In genomic region chr4:134543261-134543660, GRCm38 (mm10) we compare ENCODE assay signal across 8 mouse cellular contexts. TPM values are rescaled to one million over a fixed set of nuclear protein-coding genes. Genes with fewer than 3 reads are reported as not detected.
DNase-seq lines count a peak whose midpoint lies in the region; ATAC-seq and TF ChIP-seq lines count a peak whose summit lies in the region.

No protein-coding gene starts in this region.

- no peaks in the 10 kb centered on the region for H3K36me3 ChIP-seq in CH12.LX (replicated peaks in 1 of 2; ENCODE audit: control insufficient read depth in 1 of 2, insufficient read depth in 1 of 2, low read length in 1 of 2)
- H3K36me3 ChIP-seq in forebrain, embryonic 12.5 days (replicated peaks): peaks cover 85% of the 10 kb centered on the region
- peaks cover 51% of the 10 kb centered on the region for H3K36me3 ChIP-seq in heart, postnatal 0 days (replicated peaks; ENCODE audit: control insufficient read depth, insufficient read depth, low read length)
- H3K36me3 ChIP-seq in liver, embryonic 15.5 days (replicated peaks): peaks cover 19% of the 10 kb centered on the region
- H3K36me3 ChIP-seq in neural tube, embryonic 14.5 days (ENCODE audit: control insufficient read depth, insufficient read depth, low read length): peaks cover 49% of the 10 kb centered on the region
- no peaks in the 10 kb centered on the region for H3K36me3 ChIP-seq in testis, adult 2 months (ENCODE audit: control insufficient read depth, insufficient read depth, low read length)

- no peak overlapping the region for H3K9ac ChIP-seq in CH12.LX (ENCODE audit: insufficient read depth, low read depth)
- no peak overlapping the region for H3K9ac ChIP-seq in forebrain, embryonic 12.5 days
- no peak overlapping the region for H3K9ac ChIP-seq in heart, postnatal 0 days (replicated peaks; ENCODE audit: low read depth, low read length)
- no peak overlapping the region for H3K9ac ChIP-seq in liver, embryonic 15.5 days
- H3K9ac ChIP-seq in neural tube, embryonic 14.5 days (replicated peaks; ENCODE audit: low read depth, low read length): no peak overlapping the region

- in situ Hi-C loops in CH12.LX (cut with MboI; ENCODE audit: low pct_ligation_motif_present, low pct_unique_long_range_greater_than_20kb, low sequenced_read_pairs): loop anchor here (5.0 to 10.0 kb wide), 2 partner anchors 169 to 252 kb away; no protein-coding TSS in a partner anchor

- no peak overlapping the region for H3K27ac ChIP-seq in CH12.LX (ENCODE audit: insufficient read depth, low read depth)
- H3K27ac ChIP-seq in forebrain, embryonic 12.5 days: no peak overlapping the region
- H3K27ac ChIP-seq in heart, postnatal 0 days (ENCODE audit: low read depth): no peak overlapping the region
- H3K27ac ChIP-seq in liver, embryonic 15.5 days (replicated peaks): no peak overlapping the region
- no peak overlapping the region for H3K27ac ChIP-seq in neural tube, embryonic 14.5 days (ENCODE audit: low read depth, low read length)
- H3K27ac ChIP-seq in testis, adult 2 months (ENCODE audit: control insufficient read depth, insufficient read depth, low read depth, low read length): no peak overlapping the region

- no peaks in the 10 kb centered on the region for H3K9me3 ChIP-seq in CH12.LX (replicated peaks; ENCODE audit: low read length)
- no peaks in the 10 kb centered on the region for H3K9me3 ChIP-seq in forebrain, embryonic 12.5 days
- H3K9me3 ChIP-seq in heart, postnatal 0 days (replicated peaks; ENCODE audit: control insufficient read depth, low read length): no peaks in the 10 kb centered on the region
- H3K9me3 ChIP-seq in liver, embryonic 15.5 days (replicated peaks): no peaks in the 10 kb centered on the region
- no peaks in the 10 kb centered on the region for H3K9me3 ChIP-seq in neural tube, embryonic 14.5 days (ENCODE audit: control insufficient read depth, low read length)

- DNase-seq in CH12.LX (ENCODE audit: extremely low read depth): peak; percentile 85
- peak; percentile 82 for DNase-seq in c-Kit-positive CD71-positive TER-119-negative erythroid progenitor cells, embryonic 14.5 days (ENCODE audit: low read depth)
- DNase-seq in heart, postnatal 0 days (ENCODE audit: low spot score): peak; percentile 80
- peak; percentile 89 to 97 for DNase-seq in kidney, postnatal 36 days

- no peaks in the 10 kb centered on the region for H3K79me2 ChIP-seq in CH12.LX (replicated peaks; ENCODE audit: control insufficient read depth, extremely low read depth, insufficient read depth, poor library complexity, severe bottlenecking)

- peak; percentile 66 to 90 for TF ChIP-seq CTCF in CH12.LX (conservative IDR thresholded peaks at IDR 0.05 in 1 of 2, IDR thresholded peaks at IDR 0.05 in 1 of 2; ENCODE audit: low read depth in 2 of 2, low read length in 2 of 2)
- peak; percentile 95 for TF ChIP-seq CTCF in heart, postnatal 0 days (IDR thresholded peaks at IDR 0.05; ENCODE audit: low read depth)
- TF ChIP-seq CTCF in testis, adult 2 months (IDR thresholded peaks at IDR 0.05; ENCODE audit: control insufficient read depth, insufficient read depth, insufficient replicate concordance, low read depth, low read length): peak; percentile 79; the same call in 1 of the 2 replicates

- peaks cover 0 to 5% of the 10 kb centered on the region in 2 experiments; a peak in 1 of 4 replicates for H3K4me1 ChIP-seq in CH12.LX (ENCODE audit: control insufficient read depth in 1 of 2, insufficient read depth in 2 of 2)
- peaks cover 9% of the 10 kb centered on the region for H3K4me1 ChIP-seq in forebrain, embryonic 12.5 days
- H3K4me1 ChIP-seq in heart, postnatal 0 days (ENCODE audit: control insufficient read depth, insufficient read depth): 0 out of 2 replicates have a peak, but pooled peaks cover 3% of the 10 kb centered on the region
- H3K4me1 ChIP-seq in liver, embryonic 15.5 days (replicated peaks): peaks cover 19% of the 10 kb centered on the region
- no peaks in the 10 kb centered on the region for H3K4me1 ChIP-seq in neural tube, embryonic 14.5 days (ENCODE audit: control insufficient read depth, insufficient read depth, low read length)
- H3K4me1 ChIP-seq in testis, adult 2 months (ENCODE audit: control insufficient read depth, insufficient read depth, low read length): no peaks in the 10 kb centered on the region

- no peak for TF ChIP-seq POLR2A in CH12.LX (IDR thresholded peaks at IDR 0.05; ENCODE audit: low read depth, low read length)
- no peak for TF ChIP-seq POLR2A in testis, adult 2 months (IDR thresholded peaks at IDR 0.05; ENCODE audit: control insufficient read depth, low read depth, low read length)

- peak; percentile 89 for TF ChIP-seq RAD21 in CH12.LX (IDR thresholded peaks at IDR 0.05; ENCODE audit: low read depth, low read length)

- H3K4me2 ChIP-seq in CH12.LX (ENCODE audit: insufficient read depth, low read depth, poor library complexity, severe bottlenecking): no peak overlapping the region
- no peak overlapping the region for H3K4me2 ChIP-seq in forebrain, embryonic 12.5 days
- H3K4me2 ChIP-seq in heart, postnatal 0 days (ENCODE audit: low read depth, low read length): no peak overlapping the region
- no peak overlapping the region for H3K4me2 ChIP-seq in liver, embryonic 15.5 days
- no peak overlapping the region for H3K4me2 ChIP-seq in neural tube, embryonic 14.5 days (ENCODE audit: low read depth, low read length)

- WGBS in forebrain, embryonic 12.5 days: 16% methylated on average over 5 of the region's 5 CpGs
- WGBS in heart, postnatal 0 days: 7% methylated on average over 5 of the region's 5 CpGs
- 3% methylated on average over 5 of the region's 5 CpGs for WGBS in liver, embryonic 15.5 days (ENCODE audit: insufficient replicate concordance)
- 12% methylated on average over 5 of the region's 5 CpGs for WGBS in neural tube, embryonic 14.5 days

- dilution Hi-C loops in CH12.LX (cut with MboI; ENCODE audit: extremely low pct_ligation_motif_present, extremely low pct_unique_long_range_greater_than_20kb, low sequenced_read_pairs): no loop called here

- peak; percentile 76 for ATAC-seq in forebrain, embryonic 12.5 days (ENCODE audit: low FRiP score)
- ATAC-seq in heart, postnatal 0 days (ENCODE audit: insufficient read depth, low read depth): peak; percentile 57
- ATAC-seq in liver, embryonic 15.5 days (ENCODE audit: insufficient read depth): peak; percentile 29; the same call in 1 of the 2 replicates
- ATAC-seq in neural tube, embryonic 14.5 days (ENCODE audit: low read depth): peak; percentile 73; the same call in 1 of the 2 replicates

- no peak overlapping the region for H3K4me3 ChIP-seq in CH12.LX (replicated peaks in 1 of 3; ENCODE audit: low read depth in 2 of 3, low read length in 2 of 3, poor library complexity in 1 of 3)
- no peak overlapping the region for H3K4me3 ChIP-seq in forebrain, embryonic 12.5 days (replicated peaks)
- H3K4me3 ChIP-seq in heart, postnatal 0 days (ENCODE audit: low read depth, low read length): no peak overlapping the region
- no peak overlapping the region for H3K4me3 ChIP-seq in liver, embryonic 15.5 days (replicated peaks)
- H3K4me3 ChIP-seq in neural tube, embryonic 14.5 days (ENCODE audit: low read depth, low read length): no peak overlapping the region
- H3K4me3 ChIP-seq in testis, adult 2 months (ENCODE audit: control insufficient read depth, low read depth, low read length): no peak overlapping the region

- no peak for TF ChIP-seq EP300 in CH12.LX (IDR thresholded peaks at IDR 0.05; ENCODE audit: low read length)
- no peak for TF ChIP-seq EP300 in heart, postnatal 0 days (IDR thresholded peaks at IDR 0.05; ENCODE audit: low read depth)

- peaks cover 12% of the 10 kb centered on the region for H3K27me3 ChIP-seq in CH12.LX (replicated peaks)
- H3K27me3 ChIP-seq in forebrain, embryonic 12.5 days: no peaks in the 10 kb centered on the region
- no peaks in the 10 kb centered on the region for H3K27me3 ChIP-seq in heart, postnatal 0 days (ENCODE audit: control insufficient read depth, insufficient read depth, low read length)
- H3K27me3 ChIP-seq in liver, embryonic 15.5 days: no peaks in the 10 kb centered on the region
- H3K27me3 ChIP-seq in neural tube, embryonic 14.5 days (ENCODE audit: control insufficient read depth, insufficient read depth, low read length): no peaks in the 10 kb centered on the region
- no peaks in the 10 kb centered on the region for H3K27me3 ChIP-seq in testis, adult 2 months (ENCODE audit: control insufficient read depth, insufficient read depth, low read length)

RNA-seq across cellular contexts. Expression of gene Mtfr1l, which starts 8.1 kb away (rescaled TPM):
- 16.2 and 19.5 TPM in 2 replicates for total RNA-seq in CH12.LX (2012; rRNA removed)
- 27.8 and 34.0 TPM in 2 replicates for total RNA-seq in CH12.LX (2014; rRNA removed)
- polyA plus RNA-seq in CH12.LX (2012; ENCODE audit: insufficient read length, low read depth): 33.2 and 36.5 TPM in 2 replicates
- polyA plus RNA-seq in forebrain, embryonic 12.5 days (2016; fragmentation: Nextera tagmentation; extraction: Ambion mirVana): 125 and 129 TPM in 2 replicates
- 145 and 159 TPM in 2 replicates for total RNA-seq in heart, postnatal 0 days (2014; rRNA removed; ENCODE audit: low replicate concordance)
- 191 and 207 TPM in 2 replicates for polyA plus RNA-seq in heart, postnatal 0 days (2015; fragmentation: Nextera tagmentation; extraction: Ambion mirVana)
- 39.6 and 40.3 TPM in 2 replicates for polyA plus RNA-seq in liver, embryonic 15.5 days (2015; fragmentation: Nextera tagmentation; extraction: Ambion mirVana)
- polyA plus RNA-seq in neural tube, embryonic 14.5 days (2014; fragmentation: Nextera tagmentation; extraction: Ambion mirVana): 195 and 199 TPM in 2 replicates
- 286 and 306 TPM in 2 replicates for polyA plus RNA-seq in testis, adult 2 months (2012; rRNA removed)

RNA-seq across cellular contexts. Expression of gene Selenon, which starts 8.7 kb away (rescaled TPM):
- total RNA-seq in CH12.LX (2012; rRNA removed) (0.38 and 0.64 TPM in 2 replicates), CH12.LX (2014; rRNA removed) (0.24 and 0.27 TPM in 2 replicates)
- polyA plus RNA-seq in CH12.LX (2012; ENCODE audit: insufficient read length, low read depth): 0.65 and 1.0 TPM in 2 replicates
- 9.3 and 14.8 TPM in 2 replicates for polyA plus RNA-seq in forebrain, embryonic 12.5 days (2016; fragmentation: Nextera tagmentation; extraction: Ambion mirVana)
- total RNA-seq in heart, postnatal 0 days (2014; rRNA removed; ENCODE audit: low replicate concordance): 18.2 and 30.5 TPM in 2 replicates
- polyA plus RNA-seq in heart, postnatal 0 days (2015; fragmentation: Nextera tagmentation; extraction: Ambion mirVana): 6.8 and 7.2 TPM in 2 replicates
- 4.1 and 6.6 TPM in 2 replicates for polyA plus RNA-seq in liver, embryonic 15.5 days (2015; fragmentation: Nextera tagmentation; extraction: Ambion mirVana)
- 11.2 and 12.1 TPM in 2 replicates for polyA plus RNA-seq in neural tube, embryonic 14.5 days (2014; fragmentation: Nextera tagmentation; extraction: Ambion mirVana)
- 1.4 and 1.6 TPM in 2 replicates for polyA plus RNA-seq in testis, adult 2 months (2012; rRNA removed)

RNA-seq across cellular contexts. Expression of gene Aunip, which starts 32.5 kb away (rescaled TPM):
- total RNA-seq in CH12.LX (2012; rRNA removed) (11.7 and 14.1 TPM in 2 replicates), CH12.LX (2014; rRNA removed) (11.5 and 14.4 TPM in 2 replicates)
- polyA plus RNA-seq in CH12.LX (2012; ENCODE audit: insufficient read length, low read depth): 14.9 and 17.0 TPM in 2 replicates
- 14.1 and 15.4 TPM in 2 replicates for polyA plus RNA-seq in forebrain, embryonic 12.5 days (2016; fragmentation: Nextera tagmentation; extraction: Ambion mirVana)
- 2.7 and 3.1 TPM in 2 replicates for total RNA-seq in heart, postnatal 0 days (2014; rRNA removed; ENCODE audit: low replicate concordance)
- 1.8 and 2.5 TPM in 2 replicates for polyA plus RNA-seq in heart, postnatal 0 days (2015; fragmentation: Nextera tagmentation; extraction: Ambion mirVana)
- 14.0 and 18.9 TPM in 2 replicates for polyA plus RNA-seq in liver, embryonic 15.5 days (2015; fragmentation: Nextera tagmentation; extraction: Ambion mirVana)
- polyA plus RNA-seq in neural tube, embryonic 14.5 days (2014; fragmentation: Nextera tagmentation; extraction: Ambion mirVana): 0.43 and 0.76 TPM in 2 replicates
- 3.7 and 3.8 TPM in 2 replicates for polyA plus RNA-seq in testis, adult 2 months (2012; rRNA removed)

RNA-seq across cellular contexts. Expression of gene Paqr7, which starts 46.8 kb away (rescaled TPM):
- total RNA-seq in CH12.LX (2012; rRNA removed): 1.3 and 2.7 TPM in 2 replicates
- total RNA-seq in CH12.LX (2014; rRNA removed): 0.43 and 0.55 TPM in 2 replicates
- polyA plus RNA-seq in CH12.LX (2012; ENCODE audit: insufficient read length, low read depth): 0.74 and 0.89 TPM in 2 replicates
- polyA plus RNA-seq in forebrain, embryonic 12.5 days (2016; fragmentation: Nextera tagmentation; extraction: Ambion mirVana): 3.8 and 4.9 TPM in 2 replicates
- 13.1 and 25.4 TPM in 2 replicates for total RNA-seq in heart, postnatal 0 days (2014; rRNA removed; ENCODE audit: low replicate concordance)
- 15.4 and 18.7 TPM in 2 replicates for polyA plus RNA-seq in heart, postnatal 0 days (2015; fragmentation: Nextera tagmentation; extraction: Ambion mirVana)
- polyA plus RNA-seq in liver, embryonic 15.5 days (2015; fragmentation: Nextera tagmentation; extraction: Ambion mirVana): 7.8 and 8.4 TPM in 2 replicates
- polyA plus RNA-seq in neural tube, embryonic 14.5 days (2014; fragmentation: Nextera tagmentation; extraction: Ambion mirVana): 9.8 and 13.7 TPM in 2 replicates
- 65.0 and 67.1 TPM in 2 replicates for polyA plus RNA-seq in testis, adult 2 months (2012; rRNA removed)
